Mouse (Mus musculus) frontal cortex, postnatal 25 days (tissue): ENCODE measurements around the gene Itpa.
A peak's percentile ranks its signal among the peaks of the same experiment; 100 is the strongest.

Source experiments
- DNase-seq, 2 experiments: peaks; one replicate each; pipeline ENCODE4 v3.0.0; 2022; ENCODE audit warnings: low spot score in 2 of 2

The Itpa gene

GRCm38 (mm10) chr2:130655660-130656339, 11.6 kb upstream of the Itpa start:
- DNase-seq, result no peak

GRCm38 (mm10) chr2:130656536-130656935, 10.9 kb upstream of the Itpa start:
- DNase-seq, result no peak

GRCm38 (mm10) chr2:130657541-130657940, 9.9 kb upstream of the Itpa start:
- peak; percentile 54 to 61 for DNase-seq

GRCm38 (mm10) chr2:130658530-130658929, 8.9 kb upstream of the Itpa start:
- no peak for DNase-seq

- DNase-seq, result no peak
Measured at GRCm38 (mm10) chr2:130663342-130663741, 4.1 kb upstream of the Itpa start.

- peak; percentile 86 to 90 for DNase-seq
Measured at GRCm38 (mm10) chr2:130664102-130664701, 3.2 kb upstream of the Itpa start, which contains the start of gene Ddrgk1. Gene Ddrgk1, minus strand, starts transcription at chr2:130664659.

- DNase-seq, result no peak
Measured at GRCm38 (mm10) chr2:130677211-130677610, 9.8 kb downstream of the Itpa start.

- DNase-seq, result no peak
Measured at GRCm38 (mm10) chr2:130679154-130679553, 11.7 kb downstream of the Itpa start.

- no peak for DNase-seq
Measured at GRCm38 (mm10) chr2:130679899-130680298, 12.5 kb downstream of the Itpa start.

GRCm38 (mm10) chr2:130681531-130681930, 14.1 kb downstream of the Itpa start:
- no peak for DNase-seq

- DNase-seq, result no peak
Measured at GRCm38 (mm10) chr2:130685426-130685825, 18.0 kb downstream of the Itpa start.

GRCm38 (mm10) chr2:130689011-130689410, 21.6 kb downstream of the Itpa start:
- no peak for DNase-seq

- no peak for DNase-seq
Measured at GRCm38 (mm10) chr2:130693563-130693962, 26.2 kb downstream of the Itpa start.

- no peak for DNase-seq
Measured at GRCm38 (mm10) chr2:130696700-130697152, 29.3 kb downstream of the Itpa start.

GRCm38 (mm10) chr2:130697153-130697810, 29.9 kb downstream of the Itpa start, which contains the start of gene Slc4a11:
Gene Slc4a11, minus strand, starts transcription at chr2:130697519.
- no peak for DNase-seq

- no peak for DNase-seq
Measured at GRCm38 (mm10) chr2:130697821-130698266, 30.4 kb downstream of the Itpa start.

GRCm38 (mm10) chr2:130704040-130705001, 36.9 kb downstream of the Itpa start:
- no peak for DNase-seq

- no peak for DNase-seq
Measured at GRCm38 (mm10) chr2:130705178-130705577, 37.8 kb downstream of the Itpa start.

GRCm38 (mm10) chr2:130706602-130707001, 39.2 kb downstream of the Itpa start:
- DNase-seq, result no peak

GRCm38 (mm10) chr2:130707057-130707456, 39.6 kb downstream of the Itpa start:
- DNase-seq, result no peak

- DNase-seq, result no peak
Measured at GRCm38 (mm10) chr2:130717951-130718350, 50.5 kb downstream of the Itpa start.
